Comparison of ENCODE assay signal across 11 mouse cellular contexts in genomic region chr6:91647385-91647791, GRCm38 (mm10). TPM values are rescaled to one million over a fixed set of nuclear protein-coding genes. Genes with fewer than 3 reads are reported as not detected.
DNase-seq lines count a peak whose midpoint lies in the region; ATAC-seq and TF ChIP-seq lines count a peak whose summit lies in the region.
"Had no signal": no experiment of that assay in that cellular context is flagged by ENCODE, and none has a peak within 500 bp of the region (broad histone marks: within the 10 kb centered on the region; RNA-seq: fewer than 3 reads in every experiment).

No protein-coding gene starts in this region.

- H3K9me3 ChIP-seq in forebrain, embryonic 13.5 days (replicated peaks): no peaks in the 10 kb centered on the region
- no peaks in the 10 kb centered on the region for H3K9me3 ChIP-seq in forebrain, embryonic 11.5 days (ENCODE audit: control insufficient read depth, low read length)
- H3K9me3 ChIP-seq in hindbrain, postnatal 0 days (ENCODE audit: low read length): no peaks in the 10 kb centered on the region
- no peaks in the 10 kb centered on the region for H3K9me3 ChIP-seq in hindbrain, embryonic 13.5 days
- no peaks in the 10 kb centered on the region for H3K9me3 ChIP-seq in embryonic facial prominence, embryonic 14.5 days (ENCODE audit: control insufficient read depth, low read length)
- H3K9me3 ChIP-seq in liver, embryonic 12.5 days (replicated peaks): no peaks in the 10 kb centered on the region
- H3K9me3 ChIP-seq: intestine, embryonic 15.5 days had no signal

- peak; percentile 20; the same call in 1 of the 2 replicates for TF ChIP-seq CTCF in hindbrain, postnatal 0 days (IDR thresholded peaks at IDR 0.05; ENCODE audit: low read depth)
- TF ChIP-seq CTCF in thymus, adult 2 months (IDR thresholded peaks at IDR 0.05; ENCODE audit: borderline replicate concordance, control insufficient read depth, extremely low read depth, insufficient read depth, low read length, poor library complexity): no peak

- no peak for TF ChIP-seq POLR2A in thymus, adult 2 months (IDR thresholded peaks at IDR 0.05; ENCODE audit: control insufficient read depth, extremely low read depth, insufficient read depth, low read length, poor library complexity)

- peak; percentile 55; the same call in 1 of the 2 replicates for ATAC-seq in forebrain, embryonic 13.5 days
- ATAC-seq in forebrain, embryonic 11.5 days (replicated peaks; ENCODE audit: low FRiP score): no peak
- peak; percentile 76 for ATAC-seq in hindbrain, postnatal 0 days
- no peak for ATAC-seq in hindbrain, embryonic 13.5 days (ENCODE audit: low FRiP score)
- peak; percentile 72 for ATAC-seq in embryonic facial prominence, embryonic 14.5 days (ENCODE audit: low read depth)
- ATAC-seq in liver, embryonic 12.5 days: no peak
- ATAC-seq: intestine, embryonic 15.5 days had no signal

- H3K4me3 ChIP-seq in forebrain, embryonic 13.5 days: no peak overlapping the region
- H3K4me3 ChIP-seq in forebrain, embryonic 11.5 days (ENCODE audit: low read depth, low read length): no peak overlapping the region
- H3K4me3 ChIP-seq in hindbrain, postnatal 0 days (ENCODE audit: low read length): no peak overlapping the region
- no peak overlapping the region for H3K4me3 ChIP-seq in hindbrain, embryonic 13.5 days
- no peak overlapping the region for H3K4me3 ChIP-seq in embryonic facial prominence, embryonic 14.5 days (ENCODE audit: low read depth, low read length)
- no peak overlapping the region for H3K4me3 ChIP-seq in thymus, adult 2 months (ENCODE audit: control insufficient read depth, insufficient read depth, low read length)
- H3K4me3 ChIP-seq in liver, embryonic 12.5 days: no peak overlapping the region
- H3K4me3 ChIP-seq: intestine, embryonic 15.5 days; left cerebral cortex, adult 2 months had no signal

- H3K36me3 ChIP-seq in forebrain, embryonic 13.5 days (ENCODE audit: poor library complexity, severe bottlenecking): no peaks in the 10 kb centered on the region
- no peaks in the 10 kb centered on the region for H3K36me3 ChIP-seq in forebrain, embryonic 11.5 days (ENCODE audit: control insufficient read depth, insufficient read depth, low read length)
- H3K36me3 ChIP-seq in hindbrain, postnatal 0 days (ENCODE audit: insufficient read depth, low read length): no peaks in the 10 kb centered on the region
- H3K36me3 ChIP-seq in hindbrain, embryonic 13.5 days: no peaks in the 10 kb centered on the region
- H3K36me3 ChIP-seq in embryonic facial prominence, embryonic 14.5 days (ENCODE audit: control insufficient read depth, insufficient read depth, low read length): no peaks in the 10 kb centered on the region
- H3K36me3 ChIP-seq in thymus, adult 2 months (ENCODE audit: control insufficient read depth, insufficient read depth, low read length): no peaks in the 10 kb centered on the region
- H3K36me3 ChIP-seq in liver, embryonic 12.5 days: no peaks in the 10 kb centered on the region
- H3K36me3 ChIP-seq: intestine, embryonic 15.5 days had no signal

- no peak overlapping the region for H3K4me2 ChIP-seq in forebrain, embryonic 13.5 days
- H3K4me2 ChIP-seq in forebrain, embryonic 11.5 days (ENCODE audit: low read depth, low read length, severe bottlenecking): no peak overlapping the region
- H3K4me2 ChIP-seq in hindbrain, postnatal 0 days (ENCODE audit: low read depth, low read length): no peak overlapping the region
- no peak overlapping the region for H3K4me2 ChIP-seq in hindbrain, embryonic 13.5 days
- H3K4me2 ChIP-seq in embryonic facial prominence, embryonic 14.5 days (ENCODE audit: low read depth, low read length): no peak overlapping the region
- H3K4me2 ChIP-seq in liver, embryonic 12.5 days: no peak overlapping the region
- H3K4me2 ChIP-seq: intestine, embryonic 15.5 days had no signal

- H3K27ac ChIP-seq in forebrain, embryonic 13.5 days: no peak overlapping the region
- H3K27ac ChIP-seq in forebrain, embryonic 11.5 days (ENCODE audit: low read depth, low read length): no peak overlapping the region
- H3K27ac ChIP-seq in hindbrain, postnatal 0 days: no peak overlapping the region
- no peak overlapping the region for H3K27ac ChIP-seq in hindbrain, embryonic 13.5 days
- peak overlapping the region; percentile 66 for H3K27ac ChIP-seq in embryonic facial prominence, embryonic 14.5 days (replicated peaks; ENCODE audit: low read depth, low read length)
- no peak overlapping the region for H3K27ac ChIP-seq in thymus, adult 2 months (ENCODE audit: control insufficient read depth, insufficient read depth, low read length)
- H3K27ac ChIP-seq in liver, embryonic 12.5 days: no peak overlapping the region
- H3K27ac ChIP-seq: intestine, embryonic 15.5 days; left cerebral cortex, adult 2 months had no signal

- H3K9ac ChIP-seq in forebrain, embryonic 13.5 days: no peak overlapping the region
- no peak overlapping the region for H3K9ac ChIP-seq in forebrain, embryonic 11.5 days (ENCODE audit: low read length)
- no peak overlapping the region for H3K9ac ChIP-seq in hindbrain, postnatal 0 days (replicated peaks; ENCODE audit: low read length)
- H3K9ac ChIP-seq in hindbrain, embryonic 13.5 days: no peak overlapping the region
- H3K9ac ChIP-seq in embryonic facial prominence, embryonic 14.5 days (ENCODE audit: low read depth, low read length): no peak overlapping the region
- H3K9ac ChIP-seq in liver, embryonic 12.5 days: no peak overlapping the region
- H3K9ac ChIP-seq: intestine, embryonic 15.5 days had no signal

- WGBS in forebrain, embryonic 13.5 days: 73% methylated on average over 9 of the region's 9 CpGs
- 82% methylated on average over 9 of the region's 9 CpGs for WGBS in forebrain, embryonic 11.5 days
- 42% methylated on average over 9 of the region's 9 CpGs for WGBS in hindbrain, postnatal 0 days
- WGBS in hindbrain, embryonic 13.5 days: 72% methylated on average over 9 of the region's 9 CpGs
- 42% methylated on average over 9 of the region's 9 CpGs for WGBS in embryonic facial prominence, embryonic 14.5 days
- 86% methylated on average over 9 of the region's 9 CpGs for WGBS in thymus, adult 2 months
- 63% methylated on average over 9 of the region's 9 CpGs for WGBS in liver, embryonic 12.5 days (ENCODE audit: insufficient replicate concordance)

- DNase-seq in forebrain, embryonic 11.5 days (ENCODE audit: low spot score): no peak
- DNase-seq in hindbrain, postnatal 0 days (ENCODE audit: low spot score): peak; percentile 75
- peak; percentile 88 for DNase-seq in 3134 (ENCODE audit: extremely low read depth, insufficient read length, low spot score)
- peak; percentile 80 for DNase-seq in embryonic facial prominence, embryonic 14.5 days (ENCODE audit: low spot score)
- DNase-seq in thymus, adult 2 months: no peak
- DNase-seq: lung, adult 2 months had no signal

- no peaks in the 10 kb centered on the region for H3K27me3 ChIP-seq in forebrain, embryonic 13.5 days
- H3K27me3 ChIP-seq in forebrain, embryonic 11.5 days (ENCODE audit: control insufficient read depth, insufficient read depth, low read length): no peaks in the 10 kb centered on the region
- no peaks in the 10 kb centered on the region for H3K27me3 ChIP-seq in hindbrain, postnatal 0 days (ENCODE audit: insufficient read depth, low read length)
- no peaks in the 10 kb centered on the region for H3K27me3 ChIP-seq in hindbrain, embryonic 13.5 days
- no peaks in the 10 kb centered on the region for H3K27me3 ChIP-seq in embryonic facial prominence, embryonic 14.5 days (replicated peaks; ENCODE audit: control insufficient read depth, insufficient read depth, low read length)
- H3K27me3 ChIP-seq in thymus, adult 2 months (ENCODE audit: control insufficient read depth, insufficient read depth, low read length): no peaks in the 10 kb centered on the region
- peaks cover 4% of the 10 kb centered on the region; the same call in 1 of the 2 replicates for H3K27me3 ChIP-seq in liver, embryonic 12.5 days (replicated peaks)
- H3K27me3 ChIP-seq: intestine, embryonic 15.5 days had no signal

- H3K4me1 ChIP-seq in forebrain, embryonic 13.5 days: peaks cover 19% of the 10 kb centered on the region
- H3K4me1 ChIP-seq in forebrain, embryonic 11.5 days (replicated peaks; ENCODE audit: control insufficient read depth, insufficient read depth, low read length): no peaks in the 10 kb centered on the region
- 0 out of 2 replicates have a peak, but pooled peaks cover 3% of the 10 kb centered on the region for H3K4me1 ChIP-seq in hindbrain, postnatal 0 days (ENCODE audit: insufficient read depth, low read length)
- H3K4me1 ChIP-seq in hindbrain, embryonic 13.5 days (replicated peaks): peaks cover 9% of the 10 kb centered on the region; the same call in 1 of the 2 replicates
- peaks cover 21% of the 10 kb centered on the region for H3K4me1 ChIP-seq in embryonic facial prominence, embryonic 14.5 days (ENCODE audit: control insufficient read depth, insufficient read depth, low read length)
- no peaks in the 10 kb centered on the region for H3K4me1 ChIP-seq in thymus, adult 2 months (replicated peaks; ENCODE audit: control insufficient read depth, insufficient read depth, low read length)
- H3K4me1 ChIP-seq in liver, embryonic 12.5 days: no peaks in the 10 kb centered on the region

RNA-seq across cellular contexts. Expression of gene Slc6a6, which starts 36.5 kb away (rescaled TPM):
- 68.2 and 73.1 TPM in 2 replicates for polyA plus RNA-seq in forebrain, embryonic 13.5 days (2015; fragmentation: Nextera tagmentation; extraction: Ambion mirVana)
- polyA plus RNA-seq in forebrain, embryonic 11.5 days (2014; fragmentation: Nextera tagmentation; extraction: Ambion mirVana): 44.2 and 49.3 TPM in 2 replicates
- total RNA-seq in hindbrain, postnatal 0 days (2014; rRNA removed): 78.2 and 85.6 TPM in 2 replicates
- 116 and 119 TPM in 2 replicates for polyA plus RNA-seq in hindbrain, postnatal 0 days (2015; fragmentation: Nextera tagmentation; extraction: Ambion mirVana)
- 91.0 and 98.3 TPM in 2 replicates for polyA plus RNA-seq in hindbrain, embryonic 13.5 days (2015; fragmentation: Nextera tagmentation; extraction: Ambion mirVana)
- 40.8 and 47.5 TPM in 2 replicates for polyA plus RNA-seq in embryonic facial prominence, embryonic 14.5 days (2014; fragmentation: Nextera tagmentation; extraction: Ambion mirVana)
- 141 and 179 TPM in 2 replicates for polyA plus RNA-seq in thymus, adult 2 months (2012; rRNA removed)
- 22.1 and 24.9 TPM in 2 replicates for polyA plus RNA-seq in liver, embryonic 12.5 days (2016; fragmentation: Nextera tagmentation; extraction: Ambion mirVana)

Comparison
In these comparisons a context has a peak if more than half of its experiments do, and no peak if none do; other contexts are left out.
1. ATAC-seq: peak in forebrain, embryonic 13.5 days (single experiment), hindbrain, postnatal 0 days (single experiment) and embryonic facial prominence, embryonic 14.5 days (single experiment); none in forebrain, embryonic 11.5 days (single experiment), hindbrain, embryonic 13.5 days (single experiment) and liver, embryonic 12.5 days (single experiment).
2. DNase-seq: peak in hindbrain, postnatal 0 days (single experiment), 3134 (single experiment) and embryonic facial prominence, embryonic 14.5 days (single experiment); none in forebrain, embryonic 11.5 days (single experiment) and thymus, adult 2 months (single experiment).